In the genomic region with DNA sequence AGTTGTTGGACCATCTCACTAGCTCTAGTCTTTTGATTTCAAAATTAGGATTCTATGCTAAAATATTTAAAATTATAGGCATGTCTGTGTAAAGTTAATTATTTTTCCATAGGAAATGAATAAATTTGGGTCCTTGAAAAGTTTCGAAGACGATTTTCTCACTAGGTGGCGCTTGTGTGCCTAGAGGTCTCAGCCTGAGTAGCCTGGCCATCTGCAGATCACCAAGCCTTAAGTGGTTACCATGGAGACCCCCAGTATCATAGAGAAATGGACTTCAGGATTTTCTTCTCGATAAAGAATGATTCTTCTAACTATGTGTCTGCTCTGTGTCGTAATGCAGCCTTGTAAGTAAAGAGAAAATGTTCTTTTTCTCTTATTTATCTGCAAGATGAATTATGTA, we compare ENCODE assay signal across 9 mouse cellular contexts. TPM values are rescaled to one million over a fixed set of nuclear protein-coding genes. Genes with fewer than 3 reads are reported as not detected.
DNase-seq lines count a peak whose midpoint lies in the region; ATAC-seq and TF ChIP-seq lines count a peak whose summit lies in the region.
"Had no signal": no experiment of that assay in that cellular context is flagged by ENCODE, and none has a peak within 500 bp of the region (broad histone marks: within the 10 kb centered on the region; RNA-seq: fewer than 3 reads in every experiment).

No protein-coding gene starts in this region.

- no peaks in the 10 kb centered on the region for H3K36me3 ChIP-seq in liver, postnatal 0 days (replicated peaks; ENCODE audit: insufficient read depth, low read length)
- no peaks in the 10 kb centered on the region for H3K36me3 ChIP-seq in liver, embryonic 12.5 days
- no peaks in the 10 kb centered on the region for H3K36me3 ChIP-seq in forebrain, embryonic 14.5 days (ENCODE audit: control insufficient read depth, insufficient read depth, low read length)
- no peaks in the 10 kb centered on the region for H3K36me3 ChIP-seq in midbrain, embryonic 13.5 days
- H3K36me3 ChIP-seq: embryonic facial prominence, embryonic 15.5 days had no signal

- no peak overlapping the region for H3K4me2 ChIP-seq in liver, postnatal 0 days (ENCODE audit: low read depth, low read length)
- H3K4me2 ChIP-seq in liver, embryonic 12.5 days: no peak overlapping the region
- no peak overlapping the region for H3K4me2 ChIP-seq in forebrain, embryonic 14.5 days (ENCODE audit: low read length)
- no peak overlapping the region for H3K4me2 ChIP-seq in midbrain, embryonic 13.5 days (replicated peaks)
- H3K4me2 ChIP-seq: embryonic facial prominence, embryonic 15.5 days had no signal

- TF ChIP-seq POLR2A in cerebellum, adult 2 months (IDR thresholded peaks at IDR 0.05; ENCODE audit: borderline replicate concordance, insufficient read depth, low read length): no peak

- WGBS in cerebellum, adult 2 months: 8% methylated on average over 5 of the region's 5 CpGs
- WGBS in liver, postnatal 0 days (ENCODE audit: insufficient replicate concordance): 18% methylated on average over 5 of the region's 5 CpGs
- 18% methylated on average over 5 of the region's 5 CpGs for WGBS in liver, embryonic 12.5 days (ENCODE audit: insufficient replicate concordance)
- 9% methylated on average over 5 of the region's 5 CpGs for WGBS in forebrain, embryonic 14.5 days
- WGBS in midbrain, embryonic 13.5 days: 5% methylated on average over 5 of the region's 5 CpGs

- no peaks in the 10 kb centered on the region for H3K9me3 ChIP-seq in liver, postnatal 0 days (ENCODE audit: low read length)
- H3K9me3 ChIP-seq in liver, embryonic 12.5 days (replicated peaks): no peaks in the 10 kb centered on the region
- no peaks in the 10 kb centered on the region for H3K9me3 ChIP-seq in forebrain, embryonic 14.5 days (replicated peaks; ENCODE audit: control insufficient read depth, low read length)
- H3K9me3 ChIP-seq in midbrain, embryonic 13.5 days: no peaks in the 10 kb centered on the region; the same call in 1 of the 2 replicates
- H3K9me3 ChIP-seq: embryonic facial prominence, embryonic 15.5 days had no signal

- TF ChIP-seq CTCF in cerebellum, adult 2 months (IDR thresholded peaks at IDR 0.05; ENCODE audit: borderline replicate concordance, insufficient read depth, low read depth, low read length): peak; percentile 31; the same call in 1 of the 2 replicates
- peak; percentile 50 for TF ChIP-seq CTCF in liver, postnatal 0 days (IDR thresholded peaks at IDR 0.05; ENCODE audit: low read depth)

- no peak overlapping the region for H3K9ac ChIP-seq in liver, postnatal 0 days (replicated peaks)
- H3K9ac ChIP-seq in liver, embryonic 12.5 days: no peak overlapping the region
- no peak overlapping the region for H3K9ac ChIP-seq in forebrain, embryonic 14.5 days (ENCODE audit: low read length)
- H3K9ac ChIP-seq in midbrain, embryonic 13.5 days (replicated peaks): no peak overlapping the region
- H3K9ac ChIP-seq: embryonic facial prominence, embryonic 15.5 days had no signal

- H3K4me1 ChIP-seq in cerebellum, adult 2 months (ENCODE audit: control insufficient read depth, insufficient read depth, low read length): no peaks in the 10 kb centered on the region
- H3K4me1 ChIP-seq in liver, postnatal 0 days (ENCODE audit: insufficient read depth): no peaks in the 10 kb centered on the region
- H3K4me1 ChIP-seq in liver, embryonic 12.5 days: no peaks in the 10 kb centered on the region
- H3K4me1 ChIP-seq in forebrain, embryonic 14.5 days (ENCODE audit: control insufficient read depth, insufficient read depth, low read length): no peaks in the 10 kb centered on the region
- no peaks in the 10 kb centered on the region for H3K4me1 ChIP-seq in midbrain, embryonic 13.5 days (replicated peaks)
- H3K4me1 ChIP-seq: embryonic facial prominence, embryonic 15.5 days had no signal

- TF ChIP-seq EP300 in liver, postnatal 0 days (IDR thresholded peaks at IDR 0.05; ENCODE audit: low read depth): no peak

- no peak overlapping the region for H3K4me3 ChIP-seq in cerebellum, adult 2 months (replicated peaks; ENCODE audit: insufficient read depth, low read depth, low read length)
- H3K4me3 ChIP-seq in liver, postnatal 0 days (ENCODE audit: low read depth, low read length): no peak overlapping the region
- H3K4me3 ChIP-seq in liver, embryonic 12.5 days: no peak overlapping the region
- no peak overlapping the region for H3K4me3 ChIP-seq in forebrain, embryonic 14.5 days (ENCODE audit: low read depth, low read length)
- no peak overlapping the region for H3K4me3 ChIP-seq in midbrain, embryonic 13.5 days (replicated peaks)
- H3K4me3 ChIP-seq: embryonic facial prominence, embryonic 15.5 days had no signal

- no peak overlapping the region for H3K27ac ChIP-seq in cerebellum, adult 2 months (ENCODE audit: insufficient read depth, low read length)
- H3K27ac ChIP-seq in liver, postnatal 0 days (ENCODE audit: low read depth): no peak overlapping the region
- no peak overlapping the region for H3K27ac ChIP-seq in liver, embryonic 12.5 days
- no peak overlapping the region for H3K27ac ChIP-seq in forebrain, embryonic 14.5 days (ENCODE audit: low read depth, low read length)
- H3K27ac ChIP-seq in midbrain, embryonic 13.5 days: no peak overlapping the region
- H3K27ac ChIP-seq: embryonic facial prominence, embryonic 15.5 days had no signal

- no peak for ATAC-seq in liver, postnatal 0 days
- no peak for ATAC-seq in liver, embryonic 12.5 days
- peak; percentile 51 for ATAC-seq in forebrain, embryonic 14.5 days
- 0 out of 2 replicates have a peak, but pooled peaks have one; percentile 71 for ATAC-seq in midbrain, embryonic 13.5 days

- peak in 1 of 2 experiments; percentile 14 for DNase-seq in cerebellum, adult 2 months
- no peak for DNase-seq in cerebellum, postnatal 36 days
- no peak for DNase-seq in liver, postnatal 0 days
- peak; percentile 81 for DNase-seq in forebrain, embryonic 14.5 days (ENCODE audit: low spot score)
- no peak for DNase-seq in thymus, postnatal 36 days
- DNase-seq in cerebellum, adult 11-12 months: no peak

- H3K27me3 ChIP-seq in cerebellum, adult 2 months (ENCODE audit: control insufficient read depth, insufficient read depth, low read length): no peaks in the 10 kb centered on the region
- 0 out of 2 replicates have a peak, but pooled peaks cover 9% of the 10 kb centered on the region for H3K27me3 ChIP-seq in liver, postnatal 0 days (ENCODE audit: insufficient read depth, low read length)
- H3K27me3 ChIP-seq in liver, embryonic 12.5 days (replicated peaks): peaks cover 27% of the 10 kb centered on the region; the same call in 1 of the 2 replicates
- no peaks in the 10 kb centered on the region; the same call in 1 of the 2 replicates for H3K27me3 ChIP-seq in forebrain, embryonic 14.5 days (replicated peaks; ENCODE audit: control insufficient read depth, insufficient read depth, low read length)
- peaks cover 23% of the 10 kb centered on the region for H3K27me3 ChIP-seq in midbrain, embryonic 13.5 days

RNA-seq across cellular contexts. Expression of a gene that starts 27.2 kb away (rescaled TPM):
- polyA plus RNA-seq in cerebellum, adult 2 months (2012; rRNA removed): 4.9 and 5.6 TPM in 2 replicates
- not detected in 2 replicates for polyA plus RNA-seq in liver, postnatal 0 days (2015; fragmentation: Nextera tagmentation; extraction: Ambion mirVana)
- polyA plus RNA-seq in liver, embryonic 12.5 days (2016; fragmentation: Nextera tagmentation; extraction: Ambion mirVana): 0.02 TPM in 1 of 2 replicates, not detected in the other
- 6.6 and 9.3 TPM in 2 replicates for polyA plus RNA-seq in forebrain, embryonic 14.5 days (2014; fragmentation: Nextera tagmentation; extraction: Ambion mirVana)
- 12.2 and 16.7 TPM in 2 replicates for polyA plus RNA-seq in midbrain, embryonic 13.5 days (2015; fragmentation: Nextera tagmentation; extraction: Ambion mirVana)

RNA-seq across cellular contexts. Expression of a gene that starts 57.1 kb away (rescaled TPM):
- not detected in 2 replicates for polyA plus RNA-seq in cerebellum, adult 2 months (2012; rRNA removed)
- polyA plus RNA-seq in liver, postnatal 0 days (2015; fragmentation: Nextera tagmentation; extraction: Ambion mirVana): not detected in 2 replicates
- polyA plus RNA-seq in liver, embryonic 12.5 days (2016; fragmentation: Nextera tagmentation; extraction: Ambion mirVana): not detected in 2 replicates
- polyA plus RNA-seq in forebrain, embryonic 14.5 days (2014; fragmentation: Nextera tagmentation; extraction: Ambion mirVana): not detected in 2 replicates
- not detected in 2 replicates for polyA plus RNA-seq in midbrain, embryonic 13.5 days (2015; fragmentation: Nextera tagmentation; extraction: Ambion mirVana)
- polyA plus RNA-seq: embryonic facial prominence, embryonic 15.5 days had no signal

Comparison
In these comparisons a context has a peak if more than half of its experiments do, and no peak if none do; other contexts are left out.
1. ATAC-seq: peak in forebrain, embryonic 14.5 days (single experiment) and midbrain, embryonic 13.5 days (single experiment); none in liver, postnatal 0 days (single experiment) and liver, embryonic 12.5 days (single experiment).